Mouse (Mus musculus) cortical plate, adult 2 months (tissue): ENCODE measurements around the gene Tead2. TPM values are rescaled to one million over a fixed set of nuclear protein-coding genes. Genes with fewer than 3 reads are reported as not detected.
A peak's percentile ranks its signal among the peaks of the same experiment; 100 is the strongest.
"Not testable (repeated sequence)": the region's sequence is repeated elsewhere in the genome, so short reads cannot be mapped to it uniquely, and the experiment has no call there.

Source experiments
- H3K27ac ChIP-seq: fragments of 200-500 bp; 2 replicates; pipeline ENCODE4 v1.5.1; 2012; ENCODE audit warnings: low read length, control low read depth, inconsistent platforms; ENCODE audit not compliant: insufficient read depth
- H3K4me1 ChIP-seq: fragments of 200-500 bp; 2 replicates; pipeline ENCODE4 v1.6.1; 2011; ENCODE audit warnings: low read length; ENCODE audit not compliant: control insufficient read depth, insufficient read depth
- H3K4me3 ChIP-seq: fragments of 200-500 bp; 2 replicates; pipeline ENCODE4 v1.5.1; 2011; ENCODE audit warnings: mild to moderate bottlenecking, low read length, control low read depth; ENCODE audit not compliant: insufficient read depth
- CTCF ChIP-seq: fragments of 200-500 bp; IDR thresholded peaks from 2 replicates; pipeline ENCODE4 v1.5.1; 2011; ENCODE audit warnings: mild to moderate bottlenecking, control low read depth, low read length; ENCODE audit not compliant: insufficient read depth; ENCODE audit errors: extremely low read depth
- POLR2A ChIP-seq: fragments of 200-500 bp; IDR thresholded peaks from 2 replicates; pipeline ENCODE4 v1.6.1; 2011; ENCODE audit warnings: mild to moderate bottlenecking, low read length, control low read depth; ENCODE audit not compliant: insufficient read depth; ENCODE audit errors: extremely low read depth
- polyA plus RNA-seq: library from polyadenylated mRNA; depleted of rRNA; stranded (reverse); fragments of >200 nt; gene quantifications from 2 replicates; pipeline ENCODE4 v1.2.3, GENCODE M21; 2012

The Tead2 gene
- polyA plus RNA-seq, 1 experiment, result 5.0 TPM

GRCm38 (mm10) chr7:45240109-45240508 lies 24.6 kb downstream of the Tead2 start:
- Histone ChIP-seq H3K4me1 (no peaks in the 10 kb centered on the region), H3K4me3 (no peak overlapping the region), H3K27ac (no peak overlapping the region)
- TF ChIP-seq CTCF (no peak), POLR2A (no peak)

- TF ChIP-seq POLR2A (no peak), CTCF (no peak)
- H3K4me3 ChIP-seq, result no peak within 1 kb of the TSS
- H3K4me1 ChIP-seq, result no peaks in the 10 kb centered on the region
- no peak within 1 kb of the TSS for H3K27ac ChIP-seq
These were observed 25.3 kb downstream of the Tead2 start, which contains the start of gene Slc6a16 for GRCm38 (mm10) chr7:45240633-45241388. TSS of gene Slc6a16 (plus strand) at chr7:45241085.

GRCm38 (mm10) chr7:45241389-45241749 lies 25.8 kb downstream of the Tead2 start:
- no peak overlapping the region for H3K4me3 ChIP-seq
- H3K27ac ChIP-seq, result no peak overlapping the region
- TF ChIP-seq POLR2A (no peak), CTCF (no peak)
- H3K4me1 ChIP-seq, result no peaks in the 10 kb centered on the region

GRCm38 (mm10) chr7:45247666-45248065 lies 32.1 kb downstream of the Tead2 start:
- TF ChIP-seq POLR2A (no peak), CTCF (no peak)
- Histone ChIP-seq H3K4me3 (no peak overlapping the region), H3K4me1 (no peaks in the 10 kb centered on the region), H3K27ac (no peak overlapping the region)

- H3K27ac ChIP-seq, result no peak overlapping the region
- TF ChIP-seq POLR2A (no peak), CTCF (no peak)
These were observed 38.3 kb downstream of the Tead2 start for GRCm38 (mm10) chr7:45253806-45254205.

GRCm38 (mm10) chr7:45255822-45256221 lies 40.3 kb downstream of the Tead2 start:
- not testable (repeated sequence) for H3K27ac ChIP-seq, H3K4me3 ChIP-seq

More at GRCm38 (mm10) chr7:45253806-45254205, 38.3 kb downstream of the Tead2 start:
- H3K4me3 ChIP-seq, result no peak overlapping the region
- H3K4me1 ChIP-seq, result peaks cover 4% of the 10 kb centered on the region; the same call in 1 of the 2 replicates

GRCm38 (mm10) chr7:45257063-45257840 lies 41.7 kb downstream of the Tead2 start:
- TF ChIP-seq POLR2A (no peak), CTCF (no peak)
- Histone ChIP-seq H3K4me3 (no peak overlapping the region), H3K27ac (peak overlapping the region; percentile 36; the same call in 1 of the 2 replicates), H3K4me1 (peaks cover 5% of the 10 kb centered on the region)

More at GRCm38 (mm10) chr7:45255822-45256221, 40.3 kb downstream of the Tead2 start:
- H3K4me1 ChIP-seq, result not testable (repeated sequence)

GRCm38 (mm10) chr7:45259281-45259680 lies 43.7 kb downstream of the Tead2 start:
- H3K4me3 ChIP-seq, result no peak overlapping the region
- TF ChIP-seq POLR2A, result no peak
- no peak for TF ChIP-seq CTCF

GRCm38 (mm10) chr7:45262266-45262665 lies 46.7 kb downstream of the Tead2 start:
- H3K4me3 ChIP-seq, result no peak overlapping the region
- TF ChIP-seq CTCF (no peak), POLR2A (no peak)
- no peak overlapping the region for H3K27ac ChIP-seq
- H3K4me1 ChIP-seq, result peaks cover 5% of the 10 kb centered on the region

More at GRCm38 (mm10) chr7:45259281-45259680, 43.7 kb downstream of the Tead2 start:
- H3K4me1 ChIP-seq, result peaks cover 8% of the 10 kb centered on the region
- no peak overlapping the region for H3K27ac ChIP-seq
